Mouse (Mus musculus) adipocyte (in vitro differentiated cells): ENCODE measurements around the gene Ttl.
A peak's percentile ranks its signal among the peaks of the same experiment; 100 is the strongest.

Source experiments
- DNase-seq: peaks from one replicate; pipeline ENCODE4 v3.0.0-alpha.2; 2016; ENCODE audit warnings: low spot score

Gene Ttl

DNA sequence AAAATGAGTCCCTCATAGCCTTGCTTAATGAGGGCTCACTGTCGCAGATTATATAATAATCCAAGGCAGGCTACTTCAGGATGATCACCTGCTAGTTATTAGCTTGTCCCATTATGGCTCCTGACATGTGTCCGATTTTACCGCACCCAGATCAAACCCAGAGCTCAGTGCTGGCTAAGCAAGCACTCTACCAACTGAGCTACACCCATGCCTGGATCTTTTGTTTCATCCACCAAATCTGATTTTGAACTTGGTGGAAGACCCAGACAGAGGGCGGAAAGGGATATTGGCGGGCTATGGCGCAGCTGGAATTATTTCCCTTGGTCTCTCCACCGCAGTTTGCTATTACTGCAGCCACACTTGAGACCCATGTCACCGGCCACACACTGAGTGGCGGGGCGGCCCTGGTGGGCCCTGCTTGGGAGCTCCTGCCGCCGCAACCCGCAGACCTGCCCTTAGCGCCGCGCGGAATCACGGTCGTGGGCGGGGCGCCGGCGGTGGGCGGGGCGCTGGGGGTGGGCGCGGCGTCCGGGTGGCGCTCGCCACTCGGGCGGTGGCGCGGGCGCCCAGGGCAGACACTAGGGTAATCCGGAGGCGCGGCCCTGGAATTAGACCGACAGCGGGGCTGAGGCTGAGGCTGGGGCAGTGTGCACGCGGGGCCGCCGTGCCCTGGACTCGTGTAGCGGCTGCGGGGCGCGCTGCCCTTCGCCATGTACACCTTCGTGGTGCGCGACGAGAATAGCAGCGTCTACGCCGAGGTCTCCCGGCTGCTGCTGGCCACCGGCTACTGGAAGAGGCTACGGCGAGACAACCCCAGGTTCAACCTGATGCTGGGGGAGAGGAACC is at the start of gene Ttl:
Gene Ttl, plus strand, starts transcription at position 506 of the 846 bp plus-strand sequence.
- DNase-seq: peak; percentile 74

DNA sequence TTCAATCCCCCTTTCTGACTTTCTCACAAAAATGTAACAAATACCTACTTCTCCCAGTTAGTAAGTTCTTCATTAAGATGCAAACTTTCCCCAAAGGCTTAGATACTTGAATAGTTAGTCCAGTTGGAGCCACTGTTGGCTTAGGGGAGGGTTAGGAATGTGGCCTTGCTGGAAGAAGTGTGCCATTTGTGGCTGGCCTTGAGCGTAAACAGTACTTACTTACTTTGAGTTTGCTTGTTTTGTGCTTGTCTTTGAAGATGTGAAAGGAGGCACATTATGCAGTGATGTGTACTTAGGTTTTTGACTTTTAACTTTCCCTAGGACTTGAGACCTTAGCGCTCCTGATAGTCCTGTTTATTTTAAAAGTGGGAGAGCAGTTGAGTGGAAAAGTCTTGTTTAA is 45.6 kb upstream of the Ttl start:
- no peak for DNase-seq

DNA sequence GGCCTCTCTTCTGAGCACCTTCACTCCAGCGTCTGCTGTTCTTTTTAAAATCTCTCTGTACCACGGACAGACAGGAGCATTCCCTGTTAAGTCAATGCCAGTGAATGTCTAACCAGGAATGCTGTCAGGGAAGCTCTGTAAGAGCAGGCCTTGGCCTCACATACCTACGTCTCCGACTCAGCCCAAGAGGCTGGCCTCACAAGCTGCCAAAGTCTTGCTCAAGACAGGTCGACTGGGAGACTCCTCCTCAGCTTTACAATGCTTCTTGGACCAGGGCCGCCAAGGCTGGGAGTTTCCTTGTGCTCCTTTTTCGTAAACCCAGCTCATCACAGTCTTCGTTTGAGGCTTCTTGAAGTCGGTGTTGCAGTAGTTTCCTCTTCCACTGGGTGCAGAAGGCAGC is 40.9 kb upstream of the Ttl start:
- DNase-seq: peak; percentile 12

DNA sequence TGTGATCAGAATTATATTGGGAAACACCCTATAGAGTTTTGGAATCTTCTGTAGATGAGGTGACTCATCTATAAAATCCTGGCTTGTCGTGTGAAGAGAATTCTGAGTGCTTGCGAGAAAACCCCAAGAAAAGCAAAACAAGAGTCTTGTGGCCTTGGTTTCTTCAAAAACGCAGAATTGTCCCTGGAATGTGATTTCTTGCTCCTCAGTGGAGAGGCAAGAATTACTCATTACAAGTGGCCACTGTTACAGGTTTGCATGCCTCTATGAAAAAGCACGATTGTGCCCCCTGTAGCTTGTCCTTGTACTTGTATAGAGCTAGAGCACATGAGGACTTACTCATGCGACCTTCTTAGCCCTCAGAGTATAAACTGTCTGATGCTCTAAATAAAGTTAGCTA is 30.4 kb upstream of the Ttl start:
- no peak for DNase-seq

DNA sequence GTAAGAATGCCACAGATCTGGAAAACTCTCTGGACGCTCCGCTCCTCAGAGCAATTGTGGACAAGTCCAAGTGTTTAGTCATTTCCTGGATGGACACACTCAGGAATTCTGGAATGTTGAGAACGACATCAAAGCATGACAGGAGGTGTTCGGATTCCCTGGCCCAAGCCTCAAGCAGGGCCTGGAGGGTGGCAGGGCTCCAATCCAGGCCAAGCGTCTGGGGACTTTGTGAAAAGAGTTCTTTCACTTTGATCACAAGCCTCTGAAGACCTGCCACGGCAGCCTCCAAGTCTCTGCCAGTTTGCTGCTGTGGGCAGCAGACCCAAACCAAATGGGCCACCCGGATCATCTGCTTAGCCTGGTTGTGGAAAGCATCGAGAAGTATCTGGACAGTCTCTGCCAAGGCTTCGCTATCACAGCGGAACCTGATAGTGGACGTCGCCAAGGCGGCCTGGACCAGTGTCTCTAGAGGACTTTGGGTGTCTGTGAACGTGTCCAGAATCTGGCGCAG is 27.3 kb upstream of the Ttl start:
- DNase-seq: no peak

DNA sequence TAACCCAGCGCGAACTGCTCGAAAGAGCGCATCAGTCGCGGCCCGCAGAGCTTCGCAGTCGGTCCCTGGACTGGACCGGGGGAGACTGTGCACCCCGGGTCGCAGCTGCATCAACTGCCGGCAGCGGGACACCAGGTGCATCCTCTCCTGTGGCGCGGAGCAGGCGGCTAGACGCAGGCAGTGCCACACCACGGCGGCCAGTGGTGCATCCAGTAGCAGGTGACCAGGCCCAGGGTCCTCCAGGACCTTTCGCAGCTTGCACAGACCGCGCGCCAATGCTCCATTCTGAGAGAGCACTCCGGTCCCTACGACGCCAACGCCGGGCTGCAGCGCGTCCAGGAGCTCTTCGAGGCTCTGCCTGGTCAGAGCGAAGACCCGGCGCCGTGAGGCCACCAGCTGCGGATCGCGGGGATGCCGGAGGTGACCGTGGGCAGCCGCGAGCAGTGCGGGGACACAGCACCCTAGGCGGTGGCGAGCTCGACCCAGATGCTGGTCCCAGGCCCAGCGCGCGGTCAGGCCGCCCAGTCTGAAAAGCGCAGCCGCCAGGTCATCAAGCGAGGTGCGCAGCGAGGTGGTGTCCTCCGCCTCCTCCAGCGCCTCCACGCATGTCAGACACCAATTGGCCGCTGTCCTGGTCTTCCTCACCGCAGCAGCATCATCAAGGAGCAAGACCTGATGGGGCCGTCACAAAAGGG is 26.7 kb upstream of the Ttl start:
- DNase-seq: no peak

DNA sequence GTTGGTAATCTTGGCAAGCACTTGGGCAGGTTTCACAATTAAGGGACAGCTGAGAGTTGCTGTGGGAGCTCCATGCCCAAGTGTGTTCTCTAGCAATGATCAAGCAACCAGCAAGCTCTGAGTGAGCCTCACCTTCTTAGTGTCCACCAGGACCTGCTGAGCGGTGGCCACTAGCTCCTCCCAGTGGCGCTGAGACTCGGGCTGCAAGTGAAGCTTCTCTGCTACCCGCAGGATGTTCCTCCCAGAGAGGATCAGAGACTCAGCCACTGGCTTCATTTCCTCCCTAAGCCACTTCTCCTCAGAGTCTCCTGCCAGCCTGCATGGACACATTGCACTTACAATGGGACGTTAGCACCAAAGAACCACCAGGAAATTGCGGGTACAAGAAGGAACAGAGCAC is 25.2 kb upstream of the Ttl start:
- peak; percentile 26 for DNase-seq

DNA sequence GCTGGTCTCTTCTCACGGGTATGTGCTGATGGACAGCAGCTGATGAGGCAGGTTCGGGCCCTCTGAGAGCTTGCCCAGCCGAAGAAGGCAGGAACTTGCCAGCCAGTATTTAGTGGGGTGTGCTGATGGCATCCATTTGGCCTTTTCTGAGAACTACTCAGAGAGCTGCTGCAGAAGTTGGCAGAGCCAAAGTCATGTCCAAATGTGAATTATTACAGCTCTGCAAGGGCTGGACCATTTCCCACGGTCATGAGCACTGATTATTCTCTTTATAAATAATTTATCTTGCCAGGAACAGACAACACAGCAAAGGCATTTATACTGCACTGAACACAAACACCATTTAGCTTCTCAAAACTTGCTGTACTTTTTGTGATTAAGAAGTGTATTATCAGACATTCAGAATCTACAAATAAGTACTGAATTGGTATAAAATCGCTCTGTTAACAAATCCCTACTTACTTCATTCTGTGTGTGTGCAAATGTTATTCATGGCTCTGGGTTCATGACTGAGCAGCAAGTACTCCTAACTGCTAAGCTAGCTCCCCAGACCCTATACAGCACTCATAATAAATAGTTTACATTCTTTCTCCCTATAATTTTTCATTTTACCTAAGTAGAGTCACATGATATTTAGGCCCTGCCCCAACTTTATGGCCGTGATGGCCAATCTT is 19.4 kb upstream of the Ttl start:
- DNase-seq: peak; percentile 93

DNA sequence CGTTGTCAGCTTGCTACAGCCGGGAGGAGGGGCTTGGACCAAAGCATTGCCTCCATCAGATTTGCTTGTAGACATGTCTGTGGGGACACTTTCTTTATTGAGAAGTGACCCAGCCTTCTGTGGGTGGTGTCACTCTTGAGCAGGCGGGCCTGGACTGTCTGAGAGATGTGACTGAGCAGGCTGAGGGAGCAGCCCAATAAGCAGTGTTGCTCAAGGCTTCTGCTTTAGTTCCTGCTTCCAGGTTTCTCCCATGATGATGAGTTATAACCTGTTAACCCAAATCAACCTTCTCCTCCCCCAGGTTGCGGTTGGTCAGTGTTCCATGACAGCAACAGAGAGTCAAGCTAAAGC is 18.9 kb upstream of the Ttl start:
- DNase-seq: peak; percentile 16

DNA sequence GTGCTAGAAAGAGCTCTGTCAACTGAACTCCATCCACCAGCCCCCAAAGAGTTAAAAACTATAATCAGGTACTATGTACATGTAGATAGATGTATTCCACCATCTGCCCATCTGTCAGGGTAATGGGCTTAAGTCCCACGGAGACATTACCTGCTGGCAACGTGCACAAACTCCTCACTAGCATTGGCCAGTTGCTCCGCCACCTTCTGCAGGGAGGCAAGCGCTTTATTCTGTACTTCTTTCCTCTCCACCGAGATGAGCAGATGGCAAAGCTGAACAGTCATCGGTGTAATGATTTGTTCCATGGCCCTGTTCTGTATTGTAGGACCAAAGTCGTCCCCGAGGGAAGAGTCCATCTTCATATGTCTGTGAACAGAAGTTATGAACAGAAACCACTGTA is 17.9 kb upstream of the Ttl start, which contains the start of gene Vinac1:
Gene Vinac1, minus strand, starts transcription at position 362 of the 400 bp plus-strand sequence.
- no peak for DNase-seq

DNA sequence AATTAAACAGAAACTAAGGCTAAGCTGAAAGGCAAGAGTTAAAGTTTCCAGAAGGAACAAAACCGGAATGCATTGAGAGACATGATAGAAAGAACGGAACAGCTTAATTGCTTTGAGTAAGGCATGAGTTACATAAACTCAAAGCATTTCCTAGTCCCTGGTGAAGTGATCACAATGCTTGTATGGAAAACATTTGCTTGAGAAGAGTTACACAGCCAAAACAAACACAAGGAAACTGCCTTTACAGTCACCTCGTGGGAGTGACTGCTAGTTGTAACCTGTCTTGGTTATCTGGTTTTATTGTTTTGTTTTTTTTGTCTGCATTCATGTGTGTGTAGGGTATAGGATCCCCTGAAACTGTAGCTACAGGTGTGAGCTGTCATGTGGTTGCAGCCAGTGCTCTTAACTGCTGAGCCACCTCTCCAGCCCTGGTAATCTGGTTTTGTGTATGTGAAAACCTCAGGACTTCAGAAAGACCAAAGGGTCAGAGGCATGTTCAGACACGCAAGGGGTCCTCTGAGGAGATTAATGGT is 13.2 kb upstream of the Ttl start:
- peak; percentile 10 for DNase-seq

DNA sequence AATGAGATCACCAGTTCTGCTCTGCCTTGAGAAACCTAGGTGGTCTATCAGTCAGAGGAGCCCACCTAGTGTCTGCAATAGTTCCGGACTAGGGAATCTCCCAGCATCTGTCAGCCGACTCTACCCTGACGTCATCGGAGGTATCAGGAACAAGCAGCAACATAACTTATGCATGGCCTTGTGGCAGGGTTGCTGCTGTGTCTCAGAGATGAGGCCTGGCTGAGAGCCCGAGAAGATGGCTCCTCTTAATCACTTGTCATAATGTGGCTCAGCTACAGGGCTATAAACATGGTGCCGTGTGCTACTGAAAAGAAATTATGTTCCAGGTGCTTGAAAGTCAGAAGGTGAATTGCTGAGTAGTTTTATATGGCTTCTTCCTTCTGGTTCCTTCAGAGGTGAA is 10.0 kb upstream of the Ttl start:
- DNase-seq: no peak

DNA sequence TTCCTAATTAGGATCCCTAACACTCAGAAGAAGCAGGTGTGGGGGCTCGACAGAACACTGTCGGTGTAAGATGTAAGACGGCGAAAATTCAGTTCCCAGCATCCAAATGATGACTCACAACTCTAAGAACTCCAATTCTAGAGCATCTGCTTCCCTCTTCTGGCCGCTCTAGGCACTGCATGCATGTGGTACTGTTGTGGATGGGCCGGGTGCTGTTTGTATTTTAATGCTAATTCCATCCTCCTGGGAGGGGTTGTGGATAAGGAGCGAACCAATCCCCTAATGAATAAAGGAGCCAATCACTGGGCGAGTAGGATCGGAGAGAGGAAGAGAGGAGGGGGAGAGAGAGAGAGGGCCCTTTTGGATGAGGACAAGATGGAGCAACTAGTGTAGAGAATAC is 9.1 kb upstream of the Ttl start:
- no peak for DNase-seq

DNA sequence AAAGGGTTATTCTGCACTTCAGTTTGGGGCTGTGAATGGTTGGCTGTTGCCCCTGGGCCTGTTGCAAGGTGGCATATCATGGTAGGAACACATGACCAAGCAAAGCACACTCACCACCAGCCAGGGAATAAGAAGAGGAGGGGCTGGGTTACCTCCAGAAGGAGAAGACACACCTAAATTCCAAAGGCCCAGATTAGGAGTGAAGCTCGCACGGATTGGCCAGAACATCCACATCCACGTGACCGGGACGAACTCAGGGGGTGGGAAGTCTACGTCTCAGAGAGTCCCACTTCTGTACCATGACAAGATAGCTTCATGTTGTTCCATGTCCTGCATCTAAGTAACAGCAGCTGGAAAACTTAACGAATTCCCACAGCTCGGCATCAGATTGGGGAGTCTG is 8.5 kb upstream of the Ttl start:
- DNase-seq: no peak

DNA sequence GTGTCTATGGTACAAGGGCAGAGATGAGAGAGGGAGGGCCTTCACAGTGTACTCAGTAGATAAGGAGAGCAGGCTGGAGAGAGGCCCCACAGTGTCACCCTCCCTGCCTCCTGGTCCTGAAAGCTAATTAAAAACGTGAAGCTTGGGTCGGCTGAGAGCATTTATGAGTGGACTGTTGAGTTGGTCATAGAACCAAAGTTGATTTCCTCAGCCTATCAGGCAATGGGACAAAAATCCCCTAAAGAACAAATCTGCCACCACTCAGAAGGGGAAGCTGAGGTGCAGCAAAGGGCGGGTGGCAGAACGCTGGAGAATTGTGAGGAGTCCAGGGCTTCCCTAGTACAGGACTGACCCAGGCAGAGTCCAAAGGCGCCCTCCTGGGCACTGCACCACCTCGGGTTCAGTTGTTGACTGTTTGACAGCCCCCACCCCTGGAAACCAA is 7.8 kb upstream of the Ttl start:
- no peak for DNase-seq

DNA sequence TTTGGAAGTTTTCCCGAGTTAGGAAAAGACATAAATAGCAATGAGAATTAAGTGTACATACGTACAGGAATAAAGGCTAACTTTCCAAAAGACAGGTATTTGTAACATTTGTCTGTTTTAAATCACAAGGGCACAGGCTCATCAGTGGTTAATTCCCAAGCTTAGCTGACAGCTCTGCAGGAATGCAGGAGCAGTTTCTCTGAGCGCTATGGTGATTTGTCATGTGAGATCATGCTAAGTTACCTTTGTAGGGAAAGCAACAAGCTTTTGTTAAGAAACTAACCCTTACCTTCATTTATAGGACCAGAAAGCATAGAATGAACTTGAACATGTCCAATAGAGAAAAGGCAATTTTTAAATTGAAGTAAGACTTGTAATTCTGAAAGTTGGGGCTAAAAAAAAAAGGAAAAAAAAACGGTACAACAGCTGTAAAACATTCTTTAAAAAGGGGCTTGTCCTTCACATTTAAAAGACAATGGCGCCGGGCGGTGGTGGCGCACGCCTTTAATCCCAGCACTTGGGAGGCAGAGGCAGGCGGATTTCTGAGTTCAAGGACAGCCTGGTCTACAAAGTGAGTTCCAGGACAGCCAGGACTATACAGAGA is 4.2 kb upstream of the Ttl start:
- DNase-seq: no peak

DNA sequence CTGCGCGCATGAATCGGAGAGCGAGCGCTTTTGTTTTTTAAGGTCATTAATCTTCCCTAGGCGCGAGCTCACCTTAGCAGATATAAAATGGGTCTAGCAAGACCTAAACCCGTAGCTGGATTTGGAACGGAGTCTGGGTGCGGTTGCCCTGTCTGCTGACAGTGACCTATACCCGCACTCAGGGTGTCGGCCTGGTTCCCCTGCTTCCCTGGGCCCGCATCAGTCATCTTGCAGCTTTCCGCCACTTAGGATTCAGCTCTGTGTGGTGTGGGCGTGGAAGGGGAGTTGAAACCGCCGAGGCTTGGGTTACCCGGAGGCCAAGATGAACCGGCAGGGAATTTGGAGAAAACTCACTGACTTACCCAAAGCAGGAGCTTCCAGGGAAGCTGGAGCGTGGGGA is 584 bp downstream of the Ttl start:
- peak; percentile 69 for DNase-seq

DNA sequence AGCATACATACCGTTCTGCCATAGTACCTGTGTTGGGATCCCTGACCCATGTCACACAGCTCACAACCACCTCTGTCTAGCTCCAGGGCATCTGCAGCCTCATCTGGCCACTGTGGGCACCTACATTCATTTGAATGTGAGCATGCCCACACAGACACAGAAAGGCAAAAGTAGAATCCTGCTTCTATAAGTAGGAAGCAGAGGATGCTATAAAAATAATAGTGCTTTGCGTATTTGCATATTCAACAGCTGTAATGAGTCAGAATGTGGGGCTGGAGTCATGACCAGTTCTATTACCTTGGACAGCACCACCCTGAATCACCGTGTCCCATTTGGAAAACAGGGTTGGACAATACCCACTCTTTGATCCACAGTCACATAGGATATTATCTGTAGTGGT is 4.6 kb downstream of the Ttl start:
- DNase-seq: no peak

DNA sequence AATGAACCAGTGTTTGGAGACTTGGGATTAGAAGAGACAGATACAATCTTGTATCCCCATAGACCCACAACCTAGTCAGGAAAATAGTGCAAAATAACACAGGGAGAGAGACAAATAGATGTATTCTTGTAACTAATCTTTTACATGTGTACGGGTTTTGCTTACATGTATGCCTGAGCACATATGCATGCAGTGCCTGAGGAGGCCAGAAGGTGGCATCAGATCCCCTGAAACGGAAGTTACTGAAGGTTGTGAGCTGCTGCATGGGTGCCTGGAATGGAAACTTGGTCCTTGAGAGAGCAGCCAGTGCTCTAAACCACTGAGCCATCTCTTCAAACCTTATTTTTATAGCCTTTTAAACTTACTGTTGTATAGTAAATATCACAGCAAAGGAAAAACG is 12.6 kb downstream of the Ttl start:
- DNase-seq: no peak

DNA sequence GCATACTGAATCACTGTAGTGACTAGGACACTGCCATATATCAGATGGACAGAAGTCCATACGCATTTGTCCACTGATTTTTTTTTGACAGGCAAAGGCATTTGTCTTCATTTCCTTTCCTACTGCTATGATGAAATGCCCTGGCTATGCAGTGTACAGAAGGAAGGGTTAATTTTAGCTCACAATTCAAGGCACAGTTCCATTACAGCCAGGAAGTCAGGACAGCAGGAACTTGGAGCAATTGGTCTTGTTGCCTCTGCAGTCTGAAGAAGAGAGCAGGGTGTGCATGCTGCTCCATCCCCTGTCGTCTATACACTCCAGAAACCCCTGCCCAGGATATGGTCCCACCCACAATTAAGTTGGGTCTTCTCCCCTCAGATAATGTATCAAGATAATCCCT is 13.5 kb downstream of the Ttl start:
- DNase-seq: no peak

DNA sequence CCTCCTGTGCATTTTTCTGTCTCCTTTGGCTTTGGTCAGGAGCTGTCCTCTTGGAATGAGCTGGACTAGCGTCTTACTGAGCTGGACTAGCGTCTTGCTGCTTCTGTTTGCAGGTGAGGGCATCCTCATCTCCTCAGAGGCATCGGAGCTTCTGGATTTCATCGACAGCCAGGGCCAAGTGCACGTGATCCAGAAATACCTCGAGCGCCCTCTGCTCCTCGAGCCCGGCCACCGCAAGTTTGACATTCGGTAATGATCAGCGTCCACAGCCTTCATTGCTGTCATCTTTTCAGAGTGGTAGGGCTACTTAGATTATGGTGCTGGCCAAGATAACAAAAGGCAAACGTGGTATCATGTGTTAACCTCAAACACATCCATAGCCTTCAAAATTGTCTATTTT is 15.4 kb downstream of the Ttl start:
- DNase-seq: no peak

DNA sequence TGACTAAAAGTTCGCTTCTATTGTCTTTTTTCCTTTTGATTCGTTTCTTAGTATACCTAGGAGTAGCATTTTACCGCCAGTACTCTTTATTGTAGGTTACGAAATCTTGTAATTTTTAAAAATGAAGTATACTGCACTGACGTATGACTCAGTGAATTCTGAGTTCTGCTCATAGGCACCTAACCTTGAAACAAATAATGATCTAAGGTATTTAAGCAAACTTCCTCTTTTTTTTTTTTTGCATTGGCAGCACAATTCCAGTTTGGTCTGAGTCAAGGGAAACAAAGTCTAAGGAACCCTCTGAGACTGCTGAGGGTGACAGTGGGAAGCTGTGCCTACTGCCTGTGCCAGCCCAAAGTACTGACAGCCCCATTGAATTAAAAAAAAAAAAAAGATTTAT is 17.8 kb downstream of the Ttl start:
- DNase-seq: no peak
